Mouse (Mus musculus) left cerebral cortex, adult 11 months (tissue): ENCODE measurements at regions not wholly inside any gene's neighbourhood (a gene's known extent, or its start where the extent isn't known, plus 50 kb on each side); places are given as distances from the start of the nearest gene placed in this dataset.

Experiments used
- DNase-seq: peaks from one replicate; pipeline ENCODE4 v3.0.0; 2022; ENCODE audit warnings: low spot score

GRCm38 (mm10) chr14:120560416-120560815, 82.2 kb downstream of the Rap2a start:
- no peak for DNase-seq

GRCm38 (mm10) chr14:120560987-120561386, 82.7 kb downstream of the Rap2a start:
- no peak for DNase-seq

- no peak for DNase-seq
Observed at GRCm38 (mm10) chr14:120566945-120567344, 88.7 kb downstream of the Rap2a start.

GRCm38 (mm10) chr14:120568054-120568453, 89.8 kb downstream of the Rap2a start:
- DNase-seq, result no peak

- DNase-seq, result no peak
Observed at GRCm38 (mm10) chr14:120572238-120572637, 94.0 kb downstream of the Rap2a start.

- no peak for DNase-seq
Observed at GRCm38 (mm10) chr14:120575202-120575601, 97.0 kb downstream of the Rap2a start.

GRCm38 (mm10) chr14:120578352-120579080, 100.3 kb downstream of the Rap2a start:
- DNase-seq, result peak; percentile 34

GRCm38 (mm10) chr14:120583807-120584206, 105.6 kb downstream of the Rap2a start:
- DNase-seq, result no peak

- no peak for DNase-seq
Observed at GRCm38 (mm10) chr14:120592191-120592590, 113.9 kb downstream of the Rap2a start.

- DNase-seq, result no peak
Observed at GRCm38 (mm10) chr14:120600414-120600935, 122.2 kb downstream of the Rap2a start.

GRCm38 (mm10) chr14:120601510-120601909, 123.3 kb downstream of the Rap2a start:
- DNase-seq, result no peak

- DNase-seq, result no peak
Observed at GRCm38 (mm10) chr14:120603849-120604492, 125.7 kb downstream of the Rap2a start.

- DNase-seq, result no peak
Observed at GRCm38 (mm10) chr14:120607801-120608200, 129.6 kb downstream of the Rap2a start.

GRCm38 (mm10) chr14:120611311-120611710, 133.1 kb downstream of the Rap2a start:
- DNase-seq, result no peak

GRCm38 (mm10) chr14:120626223-120626935, 148.1 kb downstream of the Rap2a start:
- DNase-seq, result peak; percentile 37

GRCm38 (mm10) chr14:120626936-120627277, 148.7 kb downstream of the Rap2a start:
- DNase-seq, result no peak

- DNase-seq, result no peak
Observed at GRCm38 (mm10) chr14:120632771-120633170, 154.5 kb downstream of the Rap2a start.

GRCm38 (mm10) chr14:120636726-120637400, 158.6 kb downstream of the Rap2a start:
- DNase-seq, result no peak

GRCm38 (mm10) chr14:120637486-120638125, 159.4 kb downstream of the Rap2a start:
- no peak for DNase-seq

- no peak for DNase-seq
Observed at GRCm38 (mm10) chr14:120642591-120642990, 164.3 kb downstream of the Rap2a start.

- DNase-seq, result no peak
Observed at GRCm38 (mm10) chr14:120652034-120652433, 173.8 kb downstream of the Rap2a start.

- peak; percentile 44 for DNase-seq
Observed at GRCm38 (mm10) chr14:120660321-120660781, 182.1 kb downstream of the Rap2a start.
